Mouse (Mus musculus) skeletal muscle tissue, adult 2 months (tissue): ENCODE results near the gene Ect2l.
"Not testable (repeated sequence)": the region's sequence is repeated elsewhere in the genome, so short reads cannot be mapped to it uniquely, and the experiment has no call there.

Source experiments
- DNase-seq: peaks from one replicate; pipeline ENCODE4 v3.0.0-alpha.2; 2012; ENCODE audit warnings: low read depth, low spot score

Ect2l gene

DNA sequence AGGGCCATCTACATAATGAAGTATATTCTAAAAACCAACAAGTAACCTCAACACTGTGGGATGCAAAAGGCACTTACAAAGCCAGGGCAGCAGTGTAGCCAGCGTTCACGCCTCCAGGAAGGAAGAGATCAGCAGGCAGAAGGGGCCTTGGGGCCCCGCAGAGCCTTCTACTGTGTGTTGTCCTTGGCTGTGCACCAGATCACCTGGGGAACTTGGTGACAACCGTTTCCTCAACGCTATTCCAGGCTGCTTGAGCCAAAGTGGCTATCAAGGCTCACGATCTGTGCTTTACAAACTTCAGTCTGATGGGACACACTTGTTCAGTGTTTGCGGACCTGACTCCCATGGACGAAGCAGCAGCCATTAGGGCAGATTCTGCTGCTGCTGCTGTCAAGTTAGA lies 19.0 kb downstream of the Ect2l start:
- DNase-seq, result no peak

DNA sequence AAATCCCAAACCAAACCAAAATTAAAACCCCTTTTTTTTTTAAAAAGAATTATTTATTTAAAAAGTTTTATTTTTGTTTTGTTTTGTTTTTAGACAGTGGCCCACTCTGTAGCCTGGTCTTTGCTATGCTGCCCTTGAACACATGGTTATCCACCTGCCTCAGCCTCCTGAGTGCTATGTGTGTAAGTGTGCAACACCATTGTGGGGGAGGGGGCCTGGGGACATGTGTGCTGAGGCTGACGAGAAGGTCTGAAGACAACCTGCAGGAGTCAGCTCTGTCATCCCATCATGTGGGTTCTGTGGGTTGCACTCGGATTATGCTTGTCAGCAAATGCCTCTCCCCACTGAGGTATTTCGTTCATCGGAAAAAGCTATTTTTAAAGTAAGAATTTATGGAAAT lies 21.2 kb downstream of the Ect2l start:
- DNase-seq, result no peak

DNA sequence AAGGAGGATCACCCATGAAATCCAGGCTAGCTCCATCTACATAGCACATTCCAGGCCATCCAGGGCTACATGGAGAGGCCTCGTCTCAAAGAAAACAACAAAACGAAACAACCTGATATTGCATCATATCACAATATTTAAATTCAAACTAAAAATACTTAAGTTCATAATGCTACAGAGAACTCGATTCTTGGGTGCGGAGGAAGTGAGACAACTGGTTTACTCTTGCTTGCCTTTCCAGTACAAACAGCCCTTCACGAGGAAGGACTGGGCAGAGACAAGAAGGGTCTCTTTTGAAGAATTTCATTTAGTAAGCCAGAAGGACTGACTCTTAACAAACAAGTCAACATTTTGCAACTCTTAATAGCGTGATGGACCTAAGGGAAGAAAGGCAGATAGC lies 22.1 kb downstream of the Ect2l start:
- no peak for DNase-seq

DNA sequence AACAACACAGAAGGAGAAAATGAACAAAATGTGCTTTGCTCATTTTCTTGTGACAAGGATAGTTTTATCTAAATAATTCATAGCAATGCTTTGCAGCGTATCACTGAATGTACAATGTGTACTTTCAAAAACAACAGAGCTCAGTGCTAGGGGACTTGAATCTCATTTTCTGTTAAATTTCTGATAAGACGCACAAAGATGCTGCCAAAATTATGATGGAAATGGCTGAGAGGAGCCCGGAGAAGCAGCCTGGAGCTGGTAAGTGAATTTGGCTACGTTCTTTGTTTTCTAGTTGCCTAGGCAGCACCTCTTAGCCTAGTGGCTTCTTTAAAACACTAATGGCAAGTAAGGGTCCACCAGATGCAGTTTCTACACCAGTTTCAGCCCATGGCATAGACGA lies 28.4 kb downstream of the Ect2l start:
- no peak for DNase-seq

DNA sequence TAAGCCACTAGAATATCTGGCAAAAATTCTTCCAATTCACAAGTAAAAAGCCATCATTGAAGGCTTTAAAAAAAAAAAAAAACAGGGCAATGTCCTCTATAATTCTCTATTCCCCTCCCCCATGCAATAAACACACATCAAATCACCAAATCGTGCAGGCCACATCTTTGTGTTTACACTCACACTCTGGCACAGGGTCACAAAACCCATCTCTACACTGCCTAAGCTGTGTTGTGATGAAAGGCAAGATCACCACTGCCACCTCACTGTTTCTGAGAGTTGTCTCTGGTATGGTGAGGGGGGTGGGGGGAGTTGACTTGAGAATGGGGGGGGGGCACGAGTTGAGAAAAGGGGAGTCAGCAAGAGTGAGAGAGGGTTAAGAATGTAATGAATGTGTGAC lies 33.4 kb downstream of the Ect2l start:
- no peak for DNase-seq

DNA sequence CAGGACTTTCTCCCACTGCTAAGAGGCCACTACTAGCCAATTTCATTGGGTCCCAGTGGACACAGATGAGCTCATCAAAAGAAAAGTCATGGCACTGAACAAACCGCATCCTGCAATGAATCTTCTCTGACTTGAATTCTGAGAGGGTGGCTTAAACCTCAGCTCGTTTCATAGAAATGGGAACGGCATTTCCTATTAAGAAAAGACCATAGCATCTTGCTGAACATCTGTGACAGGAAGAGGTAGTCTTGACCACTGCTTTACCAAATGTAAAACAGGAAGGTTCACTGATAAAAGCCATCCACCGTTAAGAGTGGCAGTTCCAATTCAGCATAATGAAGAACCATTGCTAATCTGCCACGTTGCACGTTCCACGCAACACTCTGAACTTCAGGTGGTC lies 34.0 kb downstream of the Ect2l start:
- DNase-seq, result no peak

DNA sequence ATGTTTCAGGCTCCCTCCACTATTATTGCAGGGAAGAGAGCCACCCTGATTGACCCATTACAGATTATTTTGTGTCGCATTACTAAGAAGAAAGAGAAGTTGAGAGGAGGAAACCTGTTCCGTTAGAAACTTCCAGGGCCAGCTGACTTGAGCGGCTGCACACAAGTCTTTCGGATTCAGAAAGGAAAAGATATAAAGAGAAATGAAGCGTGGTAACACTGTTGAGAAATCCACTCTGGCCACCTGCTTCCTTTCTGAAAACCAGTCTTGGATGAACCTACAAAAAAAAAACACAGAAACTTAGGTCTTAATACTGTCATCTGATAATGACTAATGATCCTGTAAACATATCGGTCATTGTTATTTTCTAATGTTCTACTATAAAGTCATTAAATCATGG lies 35.6 kb downstream of the Ect2l start:
- no peak for DNase-seq

DNA sequence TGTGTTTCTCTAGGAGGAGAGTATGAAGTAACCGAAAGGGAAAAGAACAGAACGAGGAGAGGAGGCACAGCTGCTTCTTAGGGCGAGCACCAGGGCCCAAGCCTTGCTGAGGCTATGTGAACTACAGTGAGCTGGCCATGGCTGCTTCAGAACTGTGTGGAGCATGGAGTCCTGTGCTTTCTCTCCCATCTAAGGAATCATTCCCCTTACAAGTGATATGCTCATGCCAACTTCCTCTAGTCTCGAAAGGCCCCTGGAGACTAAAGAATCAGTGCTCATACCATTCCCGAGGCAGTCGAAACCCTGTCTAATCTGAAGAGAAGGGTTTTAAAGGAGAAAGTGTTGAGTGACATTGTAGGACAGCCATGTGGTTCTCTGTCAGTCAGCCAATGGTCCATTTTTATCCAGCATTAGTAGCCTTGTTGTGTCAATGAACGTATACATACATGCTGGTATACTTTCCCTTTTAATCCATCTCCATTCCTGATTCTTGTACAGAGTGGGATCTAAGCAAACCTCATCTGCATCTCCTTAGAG lies 48.2 kb downstream of the Ect2l start:
- DNase-seq, result no peak

DNA sequence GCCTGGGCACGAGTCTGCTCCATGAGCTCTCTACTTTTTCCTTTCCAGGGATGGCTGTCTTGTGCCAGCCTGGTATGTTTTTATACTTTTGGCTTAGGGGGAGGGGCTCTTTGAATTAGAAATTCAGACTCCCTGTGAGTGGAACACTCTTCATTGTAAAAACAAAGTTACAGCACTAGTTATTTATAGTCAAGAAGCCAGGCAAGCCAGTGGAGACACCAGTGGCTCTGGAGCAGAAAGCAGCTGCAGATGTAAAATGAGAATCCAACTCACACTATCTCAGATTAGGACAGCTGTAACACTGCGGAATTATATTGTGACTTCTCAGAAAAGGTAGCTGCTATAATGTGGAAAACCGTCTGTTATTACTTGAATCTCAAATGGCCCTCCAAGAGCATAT lies 63.5 kb downstream of the Ect2l start:
- DNase-seq, result no peak

DNA sequence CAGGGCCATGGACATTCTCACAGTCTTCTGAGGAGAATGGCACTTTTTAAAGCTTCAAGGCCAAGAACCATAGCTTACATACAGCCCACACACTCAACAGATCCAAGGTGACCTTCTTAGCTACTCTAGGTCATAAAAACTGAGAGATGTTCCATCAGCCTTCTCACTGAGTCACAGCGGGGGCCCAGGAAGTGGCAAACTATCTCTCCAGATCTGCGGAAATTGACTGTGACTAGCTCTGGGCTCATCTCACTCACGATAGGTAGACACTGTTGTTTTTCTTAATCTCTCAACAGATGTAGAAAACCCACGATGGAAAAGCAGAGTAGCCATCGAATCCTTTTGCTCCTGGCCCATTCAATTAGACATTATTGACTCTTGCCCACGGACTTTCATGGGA lies 68.5 kb downstream of the Ect2l start:
- DNase-seq, result no peak

DNA sequence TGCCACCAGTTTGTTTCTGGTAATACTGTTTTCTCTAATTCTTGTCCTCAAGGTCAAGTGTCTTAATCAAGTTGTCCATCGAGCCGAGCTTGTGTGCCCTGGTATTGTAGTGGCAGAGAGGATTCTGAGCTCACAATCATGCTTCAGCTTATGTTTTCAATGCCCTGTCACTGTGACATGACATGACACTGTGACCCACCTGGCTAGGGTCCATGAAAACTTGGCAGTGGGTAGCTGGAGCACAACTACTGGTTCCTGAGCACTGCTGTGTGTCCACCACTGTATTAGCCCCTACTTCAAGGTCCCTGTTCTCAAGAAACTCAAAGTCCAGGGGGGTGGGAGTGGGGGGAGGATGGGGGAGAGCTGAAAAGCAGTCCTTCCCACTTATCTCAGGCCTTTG lies 69.3 kb downstream of the Ect2l start:
- no peak for DNase-seq

DNA sequence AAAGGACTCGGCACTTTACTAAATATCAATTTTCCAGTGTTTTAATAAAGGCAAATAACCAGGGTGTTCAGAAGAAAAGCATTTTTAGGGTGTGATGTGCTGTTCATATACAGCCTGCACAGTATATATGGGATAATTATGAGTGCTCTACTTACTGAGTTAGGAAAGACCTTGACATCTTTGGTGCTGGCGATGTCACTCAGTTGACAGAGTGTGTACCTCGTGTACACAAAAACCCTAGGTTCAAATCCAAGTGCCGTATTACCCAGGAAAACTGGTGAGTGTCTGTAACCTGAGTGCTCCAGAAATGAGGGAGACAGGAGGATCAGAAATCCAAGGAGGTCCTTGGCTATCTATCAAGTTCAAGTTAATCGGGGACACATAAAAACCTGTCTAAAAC lies 71.1 kb downstream of the Ect2l start:
- no peak for DNase-seq

DNA sequence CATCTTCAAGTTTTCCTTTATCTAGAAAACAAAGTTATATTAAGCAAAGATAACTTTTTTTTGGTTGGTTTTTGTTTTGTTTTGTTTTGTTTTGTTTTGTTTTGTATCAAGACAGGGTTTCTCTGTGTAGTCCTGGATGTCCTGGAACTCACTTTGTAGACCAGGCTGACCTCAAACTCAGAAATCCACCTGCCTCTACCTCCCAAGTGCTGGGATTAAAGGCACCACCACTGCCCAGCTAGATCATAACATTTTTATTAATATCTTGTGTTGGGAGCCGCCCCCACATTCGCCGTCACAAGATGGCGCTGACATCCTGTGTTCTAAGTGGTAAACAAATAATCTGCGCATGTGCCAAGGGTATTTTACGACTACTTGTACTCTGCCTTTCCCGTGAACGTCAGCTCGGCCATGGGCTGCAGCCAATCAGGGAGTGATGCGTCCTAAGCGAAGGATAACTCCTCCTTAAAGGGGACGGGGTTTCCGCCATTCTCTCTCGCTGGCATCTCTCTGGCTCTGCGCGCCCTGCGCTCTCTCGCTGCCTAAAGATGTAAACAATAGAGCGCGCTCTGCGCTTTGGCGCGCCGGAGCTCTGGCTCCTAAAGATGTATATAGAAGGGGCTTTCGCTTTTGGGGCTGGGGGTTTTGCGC lies 71.7 kb downstream of the Ect2l start:
- DNase-seq, result not testable (repeated sequence)

DNA sequence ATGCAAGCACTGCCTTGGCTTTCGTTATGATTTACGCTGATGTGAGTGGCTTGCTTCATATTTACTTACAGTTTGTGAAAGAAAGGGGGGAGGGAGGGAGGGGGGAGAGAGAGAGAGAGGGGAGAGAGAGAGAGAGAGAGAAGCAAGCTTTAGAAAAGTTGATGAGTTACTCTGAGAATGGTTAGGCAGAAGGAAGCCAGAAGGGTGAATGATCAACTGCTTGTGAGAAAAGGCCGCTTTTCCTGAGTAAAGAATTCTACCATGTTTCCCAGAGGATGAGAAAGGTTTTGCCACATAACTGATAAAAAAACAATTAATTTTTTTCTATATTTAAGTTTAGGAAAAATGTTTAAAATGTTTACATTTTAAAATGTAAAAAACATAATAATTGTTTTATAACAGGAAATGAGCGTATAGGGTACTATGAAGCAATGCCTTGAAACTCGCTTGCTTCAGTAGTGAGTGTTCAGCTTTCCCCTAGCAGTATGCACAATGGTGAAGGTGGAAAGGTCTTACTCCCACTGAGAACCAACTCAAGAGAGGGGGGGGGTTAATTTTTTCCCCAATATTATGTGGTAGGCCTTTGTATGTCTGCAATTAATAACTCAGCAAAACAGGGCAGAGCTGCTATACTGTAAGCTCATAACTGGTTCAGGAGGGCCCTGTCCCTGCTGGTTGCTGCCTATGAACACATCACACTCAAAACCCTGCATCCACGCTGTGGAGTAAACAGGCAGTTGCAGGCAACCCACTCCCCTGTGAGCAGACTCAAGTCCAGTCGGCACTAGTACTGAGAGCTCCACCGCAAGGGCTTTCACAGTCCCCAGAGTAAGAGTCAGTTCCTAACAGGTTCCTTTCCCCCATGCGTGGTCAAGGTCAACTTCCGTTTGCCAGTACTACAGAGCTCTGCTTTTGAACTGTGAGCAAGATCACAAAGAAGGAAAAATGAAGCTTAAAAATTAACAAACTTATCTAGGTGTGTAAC lies 78.7 kb downstream of the Ect2l start:
- no peak for DNase-seq

DNA sequence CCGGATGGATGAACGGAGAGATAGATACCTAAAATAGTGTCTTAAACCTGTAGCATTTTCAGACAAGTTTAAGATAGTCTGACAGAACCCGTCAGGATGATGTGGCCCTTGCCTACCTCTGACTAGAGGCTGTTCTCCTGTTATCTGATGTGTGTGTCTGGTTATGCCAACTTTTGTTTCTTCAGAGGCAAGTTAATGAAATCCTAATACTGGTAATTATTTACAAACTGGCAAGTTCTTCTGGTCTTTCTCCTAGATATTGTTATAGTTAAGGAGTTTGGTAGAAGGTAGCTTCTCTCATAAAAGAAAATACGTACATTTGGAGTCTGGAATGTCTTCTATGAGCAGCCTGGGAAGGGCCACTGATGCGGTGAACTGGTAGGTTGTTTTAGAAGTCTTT lies 80.4 kb downstream of the Ect2l start:
- no peak for DNase-seq

DNA sequence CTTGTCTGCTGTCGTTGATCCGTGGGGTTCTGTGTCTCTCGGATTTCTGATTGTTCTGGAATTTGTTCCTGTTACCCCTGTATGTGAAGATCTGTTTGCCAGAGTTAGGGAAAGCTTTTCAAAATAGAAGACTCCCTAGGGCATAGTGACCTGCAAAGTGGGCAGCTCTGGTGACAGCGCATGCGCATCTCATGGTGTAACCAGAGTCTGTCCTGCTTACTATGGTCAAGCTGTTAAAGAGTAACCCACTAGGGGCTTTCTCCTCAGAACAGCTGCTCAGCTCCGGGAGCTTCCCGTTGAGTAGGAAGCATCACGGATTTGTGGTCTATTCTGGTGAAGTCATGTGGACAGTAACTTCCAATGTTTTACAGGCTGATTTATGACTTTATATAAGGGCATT lies 92.4 kb downstream of the Ect2l start:
- DNase-seq, result no peak

DNA sequence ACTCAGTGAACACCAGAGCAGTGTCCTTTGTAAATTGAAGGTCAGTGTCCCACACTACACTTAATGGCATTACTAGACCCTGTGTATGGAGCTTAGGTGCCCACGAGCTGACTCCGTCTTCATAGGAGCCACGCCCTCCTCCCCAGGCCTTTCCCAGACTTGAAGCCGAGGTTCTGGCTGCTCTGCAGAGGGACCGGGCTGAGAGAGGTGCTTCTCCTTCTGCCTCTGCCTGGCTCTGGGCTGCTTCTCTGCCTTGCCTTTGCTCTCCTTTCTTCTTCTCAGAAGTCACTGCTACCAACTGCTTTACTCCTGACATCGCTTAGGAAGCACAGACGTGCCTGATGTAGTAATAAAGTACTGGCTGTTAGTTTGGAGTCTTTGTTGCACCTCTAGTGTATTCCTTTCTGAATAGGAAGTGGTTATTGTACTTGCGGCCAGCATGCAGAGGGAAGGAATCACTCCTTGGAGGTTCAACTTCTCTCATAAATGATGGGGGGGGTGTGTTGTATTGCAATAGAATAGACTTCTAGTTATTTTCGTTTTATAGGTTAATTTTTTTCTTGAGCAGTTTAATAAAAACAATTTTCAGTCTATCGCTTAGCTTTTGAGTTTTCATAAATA lies 97.1 kb downstream of the Ect2l start:
- DNase-seq, result no peak

DNA sequence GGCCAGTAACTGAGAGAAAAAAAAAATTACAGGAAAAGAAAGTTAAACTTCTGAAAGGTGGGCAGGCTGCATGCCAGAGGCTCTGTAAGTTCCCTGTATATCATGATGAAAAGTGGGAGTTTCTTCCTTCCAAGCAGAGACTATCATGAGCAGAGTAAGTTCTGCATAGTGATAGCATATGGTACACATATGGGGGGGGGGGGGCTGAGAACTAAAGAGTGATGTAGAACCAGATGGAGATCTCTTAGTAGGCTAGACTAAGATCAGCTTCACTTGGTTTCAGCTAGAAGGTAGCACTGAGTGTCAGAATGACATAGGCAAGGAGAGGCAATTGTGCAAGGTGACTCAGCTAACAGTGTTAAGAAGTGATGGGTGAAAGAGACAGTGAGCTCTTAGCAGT lies 99.8 kb downstream of the Ect2l start:
- DNase-seq, result no peak

DNA sequence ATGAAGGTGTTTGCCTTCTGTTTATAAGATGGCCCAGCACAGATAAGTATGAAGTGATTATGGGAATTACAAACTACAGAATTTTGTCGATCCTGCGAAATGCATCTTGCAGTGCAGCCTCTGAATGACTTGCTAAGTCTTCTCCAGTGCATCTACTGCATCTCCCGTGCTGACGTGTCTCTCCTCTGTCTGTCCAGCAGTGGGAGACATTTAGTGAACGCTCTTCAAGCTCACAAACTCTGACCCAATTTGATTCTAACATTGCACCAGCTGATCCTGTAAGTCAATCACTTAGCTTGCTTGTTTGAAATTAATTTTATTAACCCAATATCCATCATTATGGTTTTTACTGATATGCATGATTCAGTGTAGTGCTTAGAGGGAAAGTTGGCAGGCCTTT lies 103.2 kb downstream of the Ect2l start:
- DNase-seq, result no peak

DNA sequence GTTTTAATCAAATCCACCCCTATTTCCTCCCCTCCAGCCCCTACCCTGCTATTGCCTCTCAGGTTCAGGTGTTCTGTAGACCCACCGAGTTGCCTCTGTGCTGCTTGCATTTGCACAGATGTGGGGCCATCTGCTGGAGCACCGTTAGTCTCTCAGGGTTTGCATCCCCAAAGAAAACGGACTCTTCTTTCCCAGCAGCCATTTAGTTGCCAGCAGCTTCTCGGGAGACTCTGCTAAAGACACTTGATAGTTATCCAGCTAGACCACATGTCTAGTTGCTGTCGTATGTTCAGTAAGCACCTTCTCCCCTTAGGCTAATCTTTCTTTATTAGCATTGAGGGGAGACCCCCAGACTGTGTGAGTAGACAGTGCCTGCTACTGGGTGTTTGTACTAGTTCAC lies 108.5 kb downstream of the Ect2l start:
- DNase-seq, result peak; percentile 4

DNA sequence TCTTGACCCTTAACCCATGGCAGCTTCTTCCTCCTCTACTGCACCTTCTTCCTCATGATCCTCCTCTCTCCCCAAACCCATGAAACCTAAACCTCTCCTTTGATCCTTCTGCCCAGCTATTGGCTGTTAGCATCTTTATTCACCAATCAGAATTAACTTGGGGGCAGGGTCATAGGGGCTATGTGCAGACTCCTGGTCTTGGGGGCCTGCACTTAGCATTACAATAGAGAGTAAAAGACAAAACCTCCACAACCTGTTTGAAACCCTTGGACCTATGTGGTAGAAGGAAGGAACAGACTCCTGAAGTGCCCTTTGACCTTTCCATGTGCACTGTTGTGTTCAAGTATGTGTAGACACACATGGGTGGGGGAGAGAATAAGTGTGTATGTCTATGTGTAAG lies 120.0 kb downstream of the Ect2l start:
- no peak for DNase-seq

DNA sequence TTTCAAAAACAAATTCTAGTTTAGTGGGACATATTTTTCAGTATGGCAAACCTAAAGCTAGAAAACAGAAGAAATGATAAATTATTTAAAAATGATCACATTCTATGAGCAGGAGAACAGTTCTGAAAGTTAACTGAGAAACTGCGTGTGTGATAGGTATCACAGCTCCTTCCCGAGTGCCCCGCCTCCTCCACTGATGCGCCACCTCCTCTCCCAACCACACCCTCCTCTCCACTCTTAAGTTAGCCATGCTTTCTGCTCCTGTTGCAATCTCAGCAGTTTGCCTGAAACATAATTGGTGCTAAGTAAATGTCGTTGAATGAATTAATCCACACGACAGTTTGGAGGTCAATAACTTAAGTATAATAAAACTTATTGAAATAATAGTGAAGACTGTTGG lies 127.9 kb downstream of the Ect2l start:
- no peak for DNase-seq

DNA sequence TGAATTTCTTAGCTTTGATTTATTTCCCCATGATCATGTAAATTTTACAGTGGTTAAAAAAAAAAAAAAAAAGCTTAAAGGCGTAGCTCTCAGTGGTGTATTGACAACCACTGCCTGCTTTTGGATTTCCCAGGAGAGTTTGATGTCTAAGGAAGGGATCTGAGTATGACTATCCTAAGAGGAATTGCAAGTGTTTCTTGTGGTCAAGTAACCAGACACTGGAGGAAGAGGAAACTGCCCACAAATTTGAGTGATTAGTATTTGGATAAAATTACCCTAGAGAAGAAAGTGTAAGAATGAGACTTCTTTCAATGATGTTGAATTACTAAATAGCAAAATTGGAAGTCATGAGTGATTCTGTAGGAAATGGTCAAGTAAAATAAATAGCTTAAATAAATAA lies 129.2 kb downstream of the Ect2l start:
- DNase-seq, result no peak
